Mouse (Mus musculus): ENCODE measurements at regions not wholly inside any gene's neighbourhood (a gene's known extent, or its start where the extent isn't known, plus 50 kb on each side); places are given as distances from the start of the nearest gene placed in this dataset.

- H3K27me3 ChIP-seq (ENCODE audit: insufficient read depth, low read length) = no peaks in the 10 kb centered on the region
- H3K36me3 ChIP-seq (ENCODE audit: insufficient read depth) = no peaks in the 10 kb centered on the region
- DNase-seq = peak; percentile 56
- 64% methylated on average over 6 of the region's 6 CpGs for WGBS
- ATAC-seq = peak; percentile 67
- no peaks in the 10 kb centered on the region for H3K4me1 ChIP-seq (ENCODE audit: insufficient read depth)
- no peak overlapping the region for H3K9ac ChIP-seq
- no peaks in the 10 kb centered on the region for H3K9me3 ChIP-seq (ENCODE audit: low read length)
- TF ChIP-seq CTCF (IDR thresholded peaks at IDR 0.05; ENCODE audit: low read depth) = no peak
- no peak overlapping the region for H3K4me2 ChIP-seq (ENCODE audit: low read depth)
- H3K27ac ChIP-seq (ENCODE audit: low read depth, low read length) = peak overlapping the region; percentile 29; the same call in 1 of the 2 replicates
- no peak overlapping the region for H3K4me3 ChIP-seq (ENCODE audit: low read depth, low read length)
Observed at GRCm38 (mm10) chr16:75384526-75385222, 201.2 kb downstream of the Lipi start.

GRCm38 (mm10) chr16:75381191-75381590 lies 204.7 kb downstream of the Lipi start:
- Histone ChIP-seq H3K36me3 (ENCODE audit: insufficient read depth) (no peaks in the 10 kb centered on the region), H3K9me3 (ENCODE audit: low read length) (no peaks in the 10 kb centered on the region), H3K4me1 (ENCODE audit: insufficient read depth) (no peaks in the 10 kb centered on the region), H3K27me3 (ENCODE audit: insufficient read depth, low read length) (no peaks in the 10 kb centered on the region), H3K4me3 (ENCODE audit: low read depth, low read length) (no peak overlapping the region), H3K9ac (no peak overlapping the region), H3K4me2 (ENCODE audit: low read depth) (no peak overlapping the region), H3K27ac (ENCODE audit: low read depth, low read length) (no peak overlapping the region)
- no peak for DNase-seq
- no peak; the same call in 1 of the 2 replicates for TF ChIP-seq CTCF (IDR thresholded peaks at IDR 0.05; ENCODE audit: low read depth)
- 48% methylated on average over 1 of the region's 1 CpGs for WGBS
- no peak for ATAC-seq

- H3K9me3 ChIP-seq (ENCODE audit: low read length) = no peaks in the 10 kb centered on the region
- ATAC-seq (no peak), DNase-seq (no peak)
- no peak overlapping the region for H3K9ac ChIP-seq
- no peak overlapping the region for H3K4me3 ChIP-seq (ENCODE audit: low read depth, low read length)
- no peaks in the 10 kb centered on the region; the same call in 1 of the 2 replicates for H3K4me1 ChIP-seq (ENCODE audit: insufficient read depth)
- no peaks in the 10 kb centered on the region for H3K36me3 ChIP-seq (ENCODE audit: insufficient read depth)
- H3K27me3 ChIP-seq (ENCODE audit: insufficient read depth, low read length) = no peaks in the 10 kb centered on the region
- H3K27ac ChIP-seq (ENCODE audit: low read depth, low read length) = no peak overlapping the region
- no peak overlapping the region for H3K4me2 ChIP-seq (ENCODE audit: low read depth)
- 50% methylated on average over 5 of the region's 5 CpGs for WGBS
- no peak for TF ChIP-seq CTCF (IDR thresholded peaks at IDR 0.05; ENCODE audit: low read depth)
Observed at GRCm38 (mm10) chr16:75369700-75370099, 216.2 kb downstream of the Lipi start.

GRCm38 (mm10) chr16:75366727-75367126 lies 219.1 kb downstream of the Lipi start:
- no peaks in the 10 kb centered on the region for H3K36me3 ChIP-seq (ENCODE audit: insufficient read depth)
- no peak overlapping the region for H3K9ac ChIP-seq
- no peaks in the 10 kb centered on the region for H3K27me3 ChIP-seq (ENCODE audit: insufficient read depth, low read length)
- ATAC-seq = no peak
- no peak overlapping the region for H3K4me3 ChIP-seq (ENCODE audit: low read depth, low read length)
- no peak overlapping the region for H3K27ac ChIP-seq (ENCODE audit: low read depth, low read length)
- WGBS = 69% methylated on average over 4 of the region's 4 CpGs
- H3K9me3 ChIP-seq (ENCODE audit: low read length) = no peaks in the 10 kb centered on the region
- H3K4me2 ChIP-seq (ENCODE audit: low read depth) = no peak overlapping the region
- no peak for TF ChIP-seq CTCF (IDR thresholded peaks at IDR 0.05; ENCODE audit: low read depth)
- no peaks in the 10 kb centered on the region; the same call in 1 of the 2 replicates for H3K4me1 ChIP-seq (ENCODE audit: insufficient read depth)
- DNase-seq = peak; percentile 66

- Histone ChIP-seq H3K27me3 (ENCODE audit: insufficient read depth, low read length) (no peaks in the 10 kb centered on the region), H3K36me3 (ENCODE audit: insufficient read depth) (no peaks in the 10 kb centered on the region), H3K9ac (no peak overlapping the region), H3K27ac (ENCODE audit: low read depth, low read length) (peak overlapping the region; percentile 42; the same call in 1 of the 2 replicates), H3K4me1 (ENCODE audit: insufficient read depth) (no peaks in the 10 kb centered on the region; the same call in 1 of the 2 replicates), H3K9me3 (ENCODE audit: low read length) (no peaks in the 10 kb centered on the region), H3K4me2 (ENCODE audit: low read depth) (no peak overlapping the region), H3K4me3 (ENCODE audit: low read depth, low read length) (no peak overlapping the region)
- DNase-seq = peak; percentile 45
- ATAC-seq = peak; percentile 32; the same call in 1 of the 2 replicates
- no peak for TF ChIP-seq CTCF (IDR thresholded peaks at IDR 0.05; ENCODE audit: low read depth)
- 15% methylated on average over 8 of the region's 8 CpGs for WGBS
Observed at GRCm38 (mm10) chr16:75365361-75365994, 220.4 kb downstream of the Lipi start.

GRCm38 (mm10) chr16:75362095-75362494 lies 223.8 kb downstream of the Lipi start:
- 68% methylated on average over 4 of the region's 4 CpGs for WGBS
- peak; percentile 76 for TF ChIP-seq CTCF (IDR thresholded peaks at IDR 0.05; ENCODE audit: low read depth)
- Histone ChIP-seq H3K27me3 (ENCODE audit: insufficient read depth, low read length) (no peaks in the 10 kb centered on the region), H3K9ac (no peak overlapping the region), H3K9me3 (ENCODE audit: low read length) (no peaks in the 10 kb centered on the region), H3K36me3 (ENCODE audit: insufficient read depth) (no peaks in the 10 kb centered on the region), H3K4me3 (ENCODE audit: low read depth, low read length) (no peak overlapping the region), H3K4me2 (ENCODE audit: low read depth) (no peak overlapping the region), H3K4me1 (ENCODE audit: insufficient read depth) (no peaks in the 10 kb centered on the region; the same call in 1 of the 2 replicates), H3K27ac (ENCODE audit: low read depth, low read length) (no peak overlapping the region)
- ATAC-seq = peak; percentile 43; the same call in 1 of the 2 replicates
- peak; percentile 47 for DNase-seq

GRCm38 (mm10) chr16:75360791-75361190 lies 225.1 kb downstream of the Lipi start:
- TF ChIP-seq CTCF (IDR thresholded peaks at IDR 0.05; ENCODE audit: low read depth) = no peak
- ATAC-seq = no peak
- Histone ChIP-seq H3K27ac (ENCODE audit: low read depth, low read length) (no peak overlapping the region), H3K27me3 (ENCODE audit: insufficient read depth, low read length) (no peaks in the 10 kb centered on the region), H3K4me3 (ENCODE audit: low read depth, low read length) (no peak overlapping the region), H3K9me3 (ENCODE audit: low read length) (no peaks in the 10 kb centered on the region), H3K4me1 (ENCODE audit: insufficient read depth) (no peaks in the 10 kb centered on the region; the same call in 1 of the 2 replicates), H3K9ac (no peak overlapping the region), H3K4me2 (ENCODE audit: low read depth) (no peak overlapping the region), H3K36me3 (ENCODE audit: insufficient read depth) (no peaks in the 10 kb centered on the region)
- WGBS = 83% methylated on average over 4 of the region's 4 CpGs
- no peak for DNase-seq
